Mouse (Mus musculus): ENCODE measurements around the gene Ntng1. TPM values are rescaled to one million over a fixed set of nuclear protein-coding genes. Genes with fewer than 3 reads are reported as not detected.

The Ntng1 gene
- polyA plus RNA-seq, 1 experiment from 2014 or later = 0.94 TPM

GRCm38 (mm10) chr3:109942960-109943359 lies 200.9 kb downstream of the Ntng1 start:
- WGBS = 79% methylated on average over 1 of the region's 1 CpGs
- H3K9me3 ChIP-seq (replicated peaks) = no peaks in the 10 kb centered on the region
- H3K36me3 ChIP-seq = no peaks in the 10 kb centered on the region
- no peak for DNase-seq (ENCODE audit: low spot score)
- 0 out of 2 replicates have a peak, but pooled peaks cover 2% of the 10 kb centered on the region for H3K4me1 ChIP-seq
- no peaks in the 10 kb centered on the region for H3K27me3 ChIP-seq (ENCODE audit: low read depth, poor library complexity, severe bottlenecking)
- H3K4me3 ChIP-seq = no peak overlapping the region
- H3K27ac ChIP-seq = no peak overlapping the region

GRCm38 (mm10) chr3:109937634-109938033 lies 206.2 kb downstream of the Ntng1 start:
- H3K36me3 ChIP-seq = no peaks in the 10 kb centered on the region
- no peak overlapping the region for H3K4me3 ChIP-seq
- H3K9me3 ChIP-seq (replicated peaks) = no peaks in the 10 kb centered on the region
- DNase-seq (ENCODE audit: low spot score) = no peak
- no peak overlapping the region for H3K27ac ChIP-seq
- WGBS = 95% methylated on average over 2 of the region's 2 CpGs
- no peaks in the 10 kb centered on the region for H3K27me3 ChIP-seq (ENCODE audit: low read depth, poor library complexity, severe bottlenecking)
- 0 out of 2 replicates have a peak, but pooled peaks cover 2% of the 10 kb centered on the region for H3K4me1 ChIP-seq

- H3K36me3 ChIP-seq = no peaks in the 10 kb centered on the region
- no peak for DNase-seq (ENCODE audit: low spot score)
- H3K9me3 ChIP-seq (replicated peaks) = no peaks in the 10 kb centered on the region
- H3K4me1 ChIP-seq = 0 out of 2 replicates have a peak, but pooled peaks cover 2% of the 10 kb centered on the region
- no peak overlapping the region for H3K27ac ChIP-seq
- no peak overlapping the region for H3K4me3 ChIP-seq
- WGBS = 95% methylated on average over 3 of the region's 3 CpGs
- no peaks in the 10 kb centered on the region for H3K27me3 ChIP-seq (ENCODE audit: low read depth, poor library complexity, severe bottlenecking)
Measured at GRCm38 (mm10) chr3:109936275-109936674, 207.5 kb downstream of the Ntng1 start.

- Histone ChIP-seq H3K9me3 (replicated peaks) (no peaks in the 10 kb centered on the region), H3K27me3 (ENCODE audit: low read depth, poor library complexity, severe bottlenecking) (no peaks in the 10 kb centered on the region), H3K4me3 (no peak overlapping the region), H3K36me3 (no peaks in the 10 kb centered on the region), H3K4me1 (no peaks in the 10 kb centered on the region), H3K27ac (no peak overlapping the region)
- DNase-seq (ENCODE audit: low spot score) = no peak
- WGBS = 84% methylated on average over 8 of the region's 8 CpGs
Measured at GRCm38 (mm10) chr3:109932261-109932660, 211.6 kb downstream of the Ntng1 start.

GRCm38 (mm10) chr3:109931021-109931420 lies 212.8 kb downstream of the Ntng1 start:
- no peaks in the 10 kb centered on the region for H3K27me3 ChIP-seq (ENCODE audit: low read depth, poor library complexity, severe bottlenecking)
- H3K4me1 ChIP-seq = no peaks in the 10 kb centered on the region
- H3K36me3 ChIP-seq = no peaks in the 10 kb centered on the region
- DNase-seq (ENCODE audit: low spot score) = no peak
- no peak overlapping the region for H3K4me3 ChIP-seq
- no peak overlapping the region for H3K27ac ChIP-seq
- H3K9me3 ChIP-seq (replicated peaks) = no peaks in the 10 kb centered on the region
- 78% methylated on average over 5 of the region's 5 CpGs for WGBS

GRCm38 (mm10) chr3:109923788-109924187 lies 220.0 kb downstream of the Ntng1 start:
- Histone ChIP-seq H3K36me3 (no peaks in the 10 kb centered on the region), H3K27ac (no peak overlapping the region)
- 75% methylated on average over 4 of the region's 4 CpGs for WGBS

GRCm38 (mm10) chr3:109918996-109919395 lies 224.8 kb downstream of the Ntng1 start:
- DNase-seq (ENCODE audit: low spot score) = no peak

More at GRCm38 (mm10) chr3:109923788-109924187, 220.0 kb downstream of the Ntng1 start:
- Histone ChIP-seq H3K27me3 (ENCODE audit: low read depth, poor library complexity, severe bottlenecking) (no peaks in the 10 kb centered on the region), H3K4me3 (no peak overlapping the region), H3K9me3 (replicated peaks) (no peaks in the 10 kb centered on the region), H3K4me1 (peaks cover 9% of the 10 kb centered on the region)
- no peak for DNase-seq (ENCODE audit: low spot score)

GRCm38 (mm10) chr3:109917926-109918694 lies 225.7 kb downstream of the Ntng1 start:
- WGBS = 68% methylated on average over 8 of the region's 8 CpGs
- Histone ChIP-seq H3K27me3 (ENCODE audit: low read depth, poor library complexity, severe bottlenecking) (peaks cover 10% of the 10 kb centered on the region; the same call in 1 of the 2 replicates), H3K9me3 (replicated peaks) (no peaks in the 10 kb centered on the region), H3K4me3 (no peak overlapping the region), H3K27ac (no peak overlapping the region), H3K4me1 (peaks cover 18% of the 10 kb centered on the region), H3K36me3 (no peaks in the 10 kb centered on the region)
- no peak for DNase-seq (ENCODE audit: low spot score)

More at GRCm38 (mm10) chr3:109918996-109919395, 224.8 kb downstream of the Ntng1 start:
- Histone ChIP-seq H3K27ac (no peak overlapping the region), H3K27me3 (ENCODE audit: low read depth, poor library complexity, severe bottlenecking) (peaks cover 6% of the 10 kb centered on the region; the same call in 1 of the 2 replicates), H3K4me1 (peaks cover 18% of the 10 kb centered on the region), H3K9me3 (replicated peaks) (no peaks in the 10 kb centered on the region), H3K36me3 (no peaks in the 10 kb centered on the region), H3K4me3 (no peak overlapping the region)
- WGBS = 51% methylated on average over 3 of the region's 3 CpGs

- H3K27ac ChIP-seq = no peak overlapping the region
- H3K4me3 ChIP-seq = no peak overlapping the region
- 62% methylated on average over 4 of the region's 4 CpGs for WGBS
- peaks cover 23% of the 10 kb centered on the region for H3K4me1 ChIP-seq
- H3K9me3 ChIP-seq (replicated peaks) = no peaks in the 10 kb centered on the region
- DNase-seq (ENCODE audit: low spot score) = no peak
- H3K27me3 ChIP-seq (ENCODE audit: low read depth, poor library complexity, severe bottlenecking) = peaks cover 10% of the 10 kb centered on the region; the same call in 1 of the 2 replicates
- H3K36me3 ChIP-seq = no peaks in the 10 kb centered on the region
Measured at GRCm38 (mm10) chr3:109917077-109917476, 226.7 kb downstream of the Ntng1 start.

- Histone ChIP-seq H3K4me1 (peaks cover 28% of the 10 kb centered on the region), H3K27ac (no peak overlapping the region), H3K9me3 (replicated peaks) (no peaks in the 10 kb centered on the region), H3K36me3 (no peaks in the 10 kb centered on the region), H3K27me3 (ENCODE audit: low read depth, poor library complexity, severe bottlenecking) (peaks cover 10% of the 10 kb centered on the region; the same call in 1 of the 2 replicates), H3K4me3 (no peak overlapping the region)
- no peak for DNase-seq (ENCODE audit: low spot score)
- 84% methylated on average over 5 of the region's 5 CpGs for WGBS
Measured at GRCm38 (mm10) chr3:109914226-109914625, 229.6 kb downstream of the Ntng1 start.

GRCm38 (mm10) chr3:109890600-109890999 lies 253.2 kb downstream of the Ntng1 start:
- peak; percentile 45 for DNase-seq (ENCODE audit: low spot score)
- H3K4me3 ChIP-seq = no peak overlapping the region
- WGBS = 3% methylated on average over 1 of the region's 1 CpGs
- H3K9me3 ChIP-seq (replicated peaks) = no peaks in the 10 kb centered on the region
- H3K4me1 ChIP-seq = peaks cover 18% of the 10 kb centered on the region
- no peaks in the 10 kb centered on the region for H3K36me3 ChIP-seq
- H3K27me3 ChIP-seq (ENCODE audit: low read depth, poor library complexity, severe bottlenecking) = no peaks in the 10 kb centered on the region
- no peak overlapping the region for H3K27ac ChIP-seq

GRCm38 (mm10) chr3:109885672-109886071 lies 258.1 kb downstream of the Ntng1 start:
- H3K4me3 ChIP-seq = no peak overlapping the region
- no peaks in the 10 kb centered on the region for H3K36me3 ChIP-seq
- no peak for DNase-seq (ENCODE audit: low spot score)
- H3K27ac ChIP-seq = no peak overlapping the region
- H3K4me1 ChIP-seq = 0 out of 2 replicates have a peak, but pooled peaks cover 2% of the 10 kb centered on the region
- no peaks in the 10 kb centered on the region for H3K27me3 ChIP-seq (ENCODE audit: low read depth, poor library complexity, severe bottlenecking)
- no peaks in the 10 kb centered on the region for H3K9me3 ChIP-seq (replicated peaks)
- WGBS = 87% methylated on average over 4 of the region's 4 CpGs

GRCm38 (mm10) chr3:109879061-109879460 lies 264.8 kb downstream of the Ntng1 start:
- no peaks in the 10 kb centered on the region for H3K9me3 ChIP-seq (replicated peaks)
- no peak for DNase-seq (ENCODE audit: low spot score)
- H3K4me1 ChIP-seq = no peaks in the 10 kb centered on the region
- no peaks in the 10 kb centered on the region for H3K36me3 ChIP-seq
- H3K27ac ChIP-seq = no peak overlapping the region
- no peaks in the 10 kb centered on the region for H3K27me3 ChIP-seq (ENCODE audit: low read depth, poor library complexity, severe bottlenecking)
- WGBS = 80% methylated on average over 4 of the region's 4 CpGs
- H3K4me3 ChIP-seq = no peak overlapping the region

Data from limb, embryonic 10.5 days (tissue).